Mouse (Mus musculus): ENCODE results near the gene Atf5. TPM values are rescaled to one million over a fixed set of nuclear protein-coding genes. Genes with fewer than 3 reads are reported as not detected.

Gene Atf5
- polyA plus RNA-seq, 1 experiment from 2014 or later = 3.3 TPM

GRCm38 (mm10) chr7:44828706-44829105 is 12.2 kb upstream of the Atf5 start:
- ATAC-seq (ENCODE audit: low FRiP score) = no peak
- WGBS = 92% methylated on average over 5 of the region's 5 CpGs
- H3K27me3 ChIP-seq (ENCODE audit: control insufficient read depth, insufficient read depth, low read length) = no peaks in the 10 kb centered on the region
- no peak overlapping the region for H3K27ac ChIP-seq (ENCODE audit: low read depth, low read length)
- H3K9me3 ChIP-seq (ENCODE audit: control insufficient read depth, low read length) = no peaks in the 10 kb centered on the region
- no peak for DNase-seq (ENCODE audit: low spot score, missing footprints)
- no peak overlapping the region for H3K4me2 ChIP-seq
- peaks cover 2% of the 10 kb centered on the region; the same call in 1 of the 2 replicates for H3K4me1 ChIP-seq (ENCODE audit: control insufficient read depth, insufficient read depth, low read length)
- H3K4me3 ChIP-seq (ENCODE audit: low read depth, low read length) = no peak overlapping the region
- no peak overlapping the region for H3K9ac ChIP-seq (ENCODE audit: low read length)
- peaks cover 29% of the 10 kb centered on the region for H3K36me3 ChIP-seq (ENCODE audit: control insufficient read depth, insufficient read depth, low read length)

DNA sequence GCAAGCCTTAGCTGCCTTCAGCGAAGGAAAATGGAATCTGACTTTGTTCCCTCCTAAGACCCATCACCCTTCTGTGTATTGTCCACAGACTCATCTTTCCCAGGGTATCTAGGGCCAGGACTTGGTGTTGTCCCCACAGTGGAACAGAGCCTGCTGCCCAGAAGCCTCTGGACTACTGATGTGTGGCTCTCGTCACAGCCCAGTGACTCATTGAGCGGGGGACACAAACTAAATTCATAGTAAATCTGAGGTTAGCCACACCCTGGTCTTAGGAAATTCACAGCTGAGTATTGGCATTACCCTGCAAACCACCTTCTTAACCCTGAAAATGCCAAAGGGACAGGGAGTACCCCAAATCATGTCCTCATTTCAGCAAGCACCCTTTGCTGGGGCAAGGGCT is 10.3 kb upstream of the Atf5 start:
- peak; percentile 10 for DNase-seq (ENCODE audit: low spot score, missing footprints)
- no peak overlapping the region for H3K4me2 ChIP-seq
- 85% methylated on average over 3 of the region's 3 CpGs for WGBS
- no peaks in the 10 kb centered on the region for H3K27me3 ChIP-seq (ENCODE audit: control insufficient read depth, insufficient read depth, low read length)
- no peak overlapping the region for H3K4me3 ChIP-seq (ENCODE audit: low read depth, low read length)
- H3K9ac ChIP-seq (ENCODE audit: low read length) = no peak overlapping the region
- H3K27ac ChIP-seq (ENCODE audit: low read depth, low read length) = no peak overlapping the region
- ATAC-seq (ENCODE audit: low FRiP score) = no peak
- H3K4me1 ChIP-seq (ENCODE audit: control insufficient read depth, insufficient read depth, low read length) = peaks cover 6% of the 10 kb centered on the region
- H3K36me3 ChIP-seq (ENCODE audit: control insufficient read depth, insufficient read depth, low read length) = peaks cover 27% of the 10 kb centered on the region
- H3K9me3 ChIP-seq (ENCODE audit: control insufficient read depth, low read length) = no peaks in the 10 kb centered on the region

DNA sequence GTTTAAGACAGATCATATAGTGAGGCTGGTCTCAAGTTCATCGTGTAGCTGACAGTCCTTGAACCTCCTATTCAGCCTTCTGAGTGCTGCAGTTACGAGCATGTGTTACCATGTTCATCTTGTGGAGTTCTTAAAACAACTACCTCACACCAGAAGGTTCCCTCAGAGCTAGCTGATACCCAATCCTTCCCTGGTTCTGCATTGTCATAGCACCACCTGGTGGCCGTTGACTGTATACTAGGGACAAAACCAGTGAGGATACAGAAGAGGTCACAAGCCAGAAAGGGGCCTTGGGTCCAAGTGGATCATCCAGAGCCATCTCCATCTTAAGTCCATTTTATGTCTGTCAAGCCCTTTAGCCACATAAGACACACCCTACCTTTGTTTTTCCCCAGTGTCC is 8.4 kb upstream of the Atf5 start:
- no peak overlapping the region for H3K4me3 ChIP-seq (ENCODE audit: low read depth, low read length)
- peak; percentile 58; the same call in 1 of the 2 replicates for ATAC-seq (ENCODE audit: low FRiP score)
- H3K9me3 ChIP-seq (ENCODE audit: control insufficient read depth, low read length) = no peaks in the 10 kb centered on the region
- H3K27me3 ChIP-seq (ENCODE audit: control insufficient read depth, insufficient read depth, low read length) = no peaks in the 10 kb centered on the region
- H3K4me1 ChIP-seq (ENCODE audit: control insufficient read depth, insufficient read depth, low read length) = peaks cover 6% of the 10 kb centered on the region
- H3K4me2 ChIP-seq = no peak overlapping the region
- no peak overlapping the region for H3K9ac ChIP-seq (ENCODE audit: low read length)
- WGBS = 42% methylated on average over 3 of the region's 3 CpGs
- peaks cover 14% of the 10 kb centered on the region for H3K36me3 ChIP-seq (ENCODE audit: control insufficient read depth, insufficient read depth, low read length)
- H3K27ac ChIP-seq (ENCODE audit: low read depth, low read length) = no peak overlapping the region
- peak; percentile 96 for DNase-seq (ENCODE audit: low spot score, missing footprints)

- Histone ChIP-seq H3K36me3 (ENCODE audit: control insufficient read depth, insufficient read depth, low read length) (no peaks in the 10 kb centered on the region; the same call in 1 of the 2 replicates), H3K9ac (ENCODE audit: low read length) (no peak overlapping the region), H3K9me3 (ENCODE audit: control insufficient read depth, low read length) (no peaks in the 10 kb centered on the region), H3K4me1 (ENCODE audit: control insufficient read depth, insufficient read depth, low read length) (peaks cover 15% of the 10 kb centered on the region), H3K27me3 (ENCODE audit: control insufficient read depth, insufficient read depth, low read length) (no peaks in the 10 kb centered on the region), H3K4me3 (ENCODE audit: low read depth, low read length) (no peak overlapping the region), H3K4me2 (no peak overlapping the region), H3K27ac (ENCODE audit: low read depth, low read length) (no peak overlapping the region)
- 42% methylated on average over 7 of the region's 7 CpGs for WGBS
- no peak for DNase-seq (ENCODE audit: low spot score, missing footprints)
- no peak for ATAC-seq (ENCODE audit: low FRiP score)
These were observed 7.0 kb upstream of the Atf5 start for GRCm38 (mm10) chr7:44823409-44823808.

GRCm38 (mm10) chr7:44821666-44822448 is 5.4 kb upstream of the Atf5 start:
- 87% methylated on average over 7 of the region's 7 CpGs for WGBS
- peaks cover 29% of the 10 kb centered on the region for H3K4me1 ChIP-seq (ENCODE audit: control insufficient read depth, insufficient read depth, low read length)
- no peak overlapping the region for H3K4me3 ChIP-seq (ENCODE audit: low read depth, low read length)
- ATAC-seq (ENCODE audit: low FRiP score) = no peak
- no peak for DNase-seq (ENCODE audit: low spot score, missing footprints)
- no peaks in the 10 kb centered on the region for H3K9me3 ChIP-seq (ENCODE audit: control insufficient read depth, low read length)
- H3K36me3 ChIP-seq (ENCODE audit: control insufficient read depth, insufficient read depth, low read length) = no peaks in the 10 kb centered on the region
- no peaks in the 10 kb centered on the region for H3K27me3 ChIP-seq (ENCODE audit: control insufficient read depth, insufficient read depth, low read length)
- H3K27ac ChIP-seq (ENCODE audit: low read depth, low read length) = no peak overlapping the region
- H3K4me2 ChIP-seq = no peak overlapping the region
- H3K9ac ChIP-seq (ENCODE audit: low read length) = no peak overlapping the region

- Histone ChIP-seq H3K4me3 (ENCODE audit: low read depth, low read length) (no peak overlapping the region), H3K36me3 (ENCODE audit: control insufficient read depth, insufficient read depth, low read length) (no peaks in the 10 kb centered on the region), H3K9me3 (ENCODE audit: control insufficient read depth, low read length) (no peaks in the 10 kb centered on the region), H3K4me2 (no peak overlapping the region), H3K27ac (ENCODE audit: low read depth, low read length) (no peak overlapping the region), H3K27me3 (ENCODE audit: control insufficient read depth, insufficient read depth, low read length) (no peaks in the 10 kb centered on the region), H3K9ac (ENCODE audit: low read length) (no peak overlapping the region), H3K4me1 (ENCODE audit: control insufficient read depth, insufficient read depth, low read length) (peaks cover 29% of the 10 kb centered on the region)
- WGBS = 93% methylated on average over 3 of the region's 3 CpGs
- ATAC-seq (ENCODE audit: low FRiP score) = no peak
- no peak for DNase-seq (ENCODE audit: low spot score, missing footprints)
These were observed 4.1 kb upstream of the Atf5 start for GRCm38 (mm10) chr7:44820525-44820924.

DNA sequence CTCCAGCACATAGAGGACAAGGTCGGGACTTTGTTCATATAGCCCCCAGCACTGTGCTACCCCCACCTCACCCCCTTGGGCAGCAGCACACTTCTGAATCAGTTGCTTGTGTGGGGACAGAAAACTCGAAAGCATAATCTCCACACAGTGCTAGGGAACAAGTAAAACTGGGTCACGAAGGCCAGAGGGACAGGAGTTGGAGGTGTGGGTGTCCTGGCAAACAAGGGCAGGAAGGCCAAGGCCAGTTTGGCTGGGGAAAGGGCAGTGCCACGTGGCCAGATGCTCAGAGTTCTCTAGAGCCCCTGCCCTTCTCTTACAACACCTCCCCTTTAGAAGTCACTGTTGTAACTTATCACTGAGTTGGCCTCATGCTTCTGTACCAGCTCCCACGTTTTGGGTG is 3.4 kb upstream of the Atf5 start:
- Histone ChIP-seq H3K36me3 (ENCODE audit: control insufficient read depth, insufficient read depth, low read length) (no peaks in the 10 kb centered on the region), H3K27ac (ENCODE audit: low read depth, low read length) (no peak overlapping the region), H3K9me3 (ENCODE audit: control insufficient read depth, low read length) (no peaks in the 10 kb centered on the region), H3K9ac (ENCODE audit: low read length) (no peak overlapping the region), H3K4me2 (no peak overlapping the region), H3K27me3 (ENCODE audit: control insufficient read depth, insufficient read depth, low read length) (no peaks in the 10 kb centered on the region), H3K4me1 (ENCODE audit: control insufficient read depth, insufficient read depth, low read length) (peaks cover 33% of the 10 kb centered on the region), H3K4me3 (ENCODE audit: low read depth, low read length) (no peak overlapping the region)
- no peak for DNase-seq (ENCODE audit: low spot score, missing footprints)
- WGBS = 77% methylated on average over 5 of the region's 5 CpGs
- no peak for ATAC-seq (ENCODE audit: low FRiP score)

- DNase-seq (ENCODE audit: low spot score, missing footprints) (no peak), ATAC-seq (ENCODE audit: low FRiP score) (no peak)
- Histone ChIP-seq H3K4me2 (peak overlapping the region; percentile 97; the same call in 1 of the 2 replicates), H3K27ac (ENCODE audit: low read depth, low read length) (no peak overlapping the region), H3K9me3 (ENCODE audit: control insufficient read depth, low read length) (no peaks in the 10 kb centered on the region), H3K36me3 (ENCODE audit: control insufficient read depth, insufficient read depth, low read length) (no peaks in the 10 kb centered on the region), H3K9ac (ENCODE audit: low read length) (peak overlapping the region; percentile 36; the same call in 1 of the 2 replicates), H3K4me3 (ENCODE audit: low read depth, low read length) (no peak overlapping the region), H3K4me1 (ENCODE audit: control insufficient read depth, insufficient read depth, low read length) (peaks cover 38% of the 10 kb centered on the region), H3K27me3 (ENCODE audit: control insufficient read depth, insufficient read depth, low read length) (no peaks in the 10 kb centered on the region)
- WGBS = 93% methylated on average over 2 of the region's 2 CpGs
These were observed 2.9 kb upstream of the Atf5 start for GRCm38 (mm10) chr7:44819391-44819790.

DNA sequence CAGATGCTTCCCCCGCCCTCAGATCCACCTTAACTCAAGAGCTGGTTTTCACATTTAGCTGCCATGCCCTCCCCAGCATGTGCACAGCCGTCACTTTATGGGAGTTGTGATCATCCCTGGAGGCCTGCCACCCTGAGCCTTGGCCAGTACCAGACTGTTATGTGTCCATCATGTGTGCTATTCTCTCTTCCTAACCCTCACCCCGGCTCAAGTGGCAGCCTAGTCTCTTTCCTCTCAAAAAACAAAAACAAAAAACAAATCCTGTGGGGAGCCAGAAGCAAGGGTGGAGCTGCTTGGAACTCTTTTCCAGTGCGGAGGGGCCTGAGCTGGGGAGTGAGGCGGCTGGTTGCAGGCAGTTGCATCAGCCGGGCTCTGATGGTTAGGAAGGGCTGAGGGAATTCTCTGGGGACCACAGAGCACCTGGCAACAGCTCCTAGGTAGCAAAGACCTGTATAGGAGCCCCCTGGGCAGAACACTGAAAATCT is 2.3 kb upstream of the Atf5 start:
- H3K36me3 ChIP-seq (ENCODE audit: control insufficient read depth, insufficient read depth, low read length) = no peaks in the 10 kb centered on the region
- peak overlapping the region; percentile 86 for H3K4me3 ChIP-seq (ENCODE audit: low read depth, low read length)
- peak overlapping the region; percentile 97 for H3K4me2 ChIP-seq
- H3K27me3 ChIP-seq (ENCODE audit: control insufficient read depth, insufficient read depth, low read length) = no peaks in the 10 kb centered on the region
- peaks cover 36% of the 10 kb centered on the region for H3K4me1 ChIP-seq (ENCODE audit: control insufficient read depth, insufficient read depth, low read length)
- 52% methylated on average over 6 of the region's 6 CpGs for WGBS
- no peak for ATAC-seq (ENCODE audit: low FRiP score)
- peak overlapping the region; percentile 36 for H3K9ac ChIP-seq (ENCODE audit: low read length)
- H3K9me3 ChIP-seq (ENCODE audit: control insufficient read depth, low read length) = no peaks in the 10 kb centered on the region
- H3K27ac ChIP-seq (ENCODE audit: low read depth, low read length) = no peak overlapping the region
- peak; percentile 87 for DNase-seq (ENCODE audit: low spot score, missing footprints)
